Mouse (Mus musculus) C2C12 (cell line): ENCODE measurements around the gene Chrna9.

Experiments
- CTCF ChIP-seq: IDR thresholded peaks from one replicate; pipeline ENCODE4 v1.5.1; 2011; ENCODE audit not compliant: control insufficient read depth, insufficient read depth, insufficient read length
- FOSL1 ChIP-seq: IDR thresholded peaks from one replicate; pipeline ENCODE4 v1.8.0; 2011; ENCODE audit warnings: mild to moderate bottlenecking, low read length; ENCODE audit not compliant: poor library complexity, insufficient read depth, severe bottlenecking
- MAX ChIP-seq: IDR thresholded peaks from one replicate; pipeline ENCODE4 v1.6.1; 2011; ENCODE audit warnings: mild to moderate bottlenecking, control low read depth
- USF1 ChIP-seq: IDR thresholded peaks from one replicate; pipeline ENCODE4 v1.6.1; 2011; ENCODE audit warnings: low read depth, mild to moderate bottlenecking, control low read depth, moderate library complexity

- TF ChIP-seq CTCF: no peak
- TF ChIP-seq USF1: no peak
- no peak for TF ChIP-seq MAX
- no peak for TF ChIP-seq FOSL1
These were observed 15.5 kb downstream of the Chrna9 start for GRCm38 (mm10) chr5:65950236-65950635.
